Comparison of ENCODE assay signal across 8 mouse cellular contexts in genomic region chr15:99295484-99295981, GRCm38 (mm10). TPM values are rescaled to one million over a fixed set of nuclear protein-coding genes. Genes with fewer than 3 reads are reported as not detected.
DNase-seq lines count a peak whose midpoint lies in the region; ATAC-seq lines count a peak whose summit lies in the region.

Fam186b (minus strand) TSS chr15:99295888.

- peak within 1 kb of the TSS; percentile 90 for H3K4me3 ChIP-seq in megakaryocyte, embryonic 14.5 days (replicated peaks)
- H3K4me3 ChIP-seq in embryonic facial prominence, embryonic 11.5 days (ENCODE audit: low read depth, low read length) = peak within 1 kb of the TSS; percentile 51
- H3K4me3 ChIP-seq in hindbrain, embryonic 12.5 days = peak within 1 kb of the TSS; percentile 66
- H3K4me3 ChIP-seq in limb, embryonic 15.5 days = peak within 1 kb of the TSS; percentile 70

- ATAC-seq in megakaryocyte, adult 5-6 weeks (ENCODE audit: poor library complexity, severe bottlenecking) = no peak
- peak; percentile 34 for ATAC-seq in embryonic facial prominence, embryonic 11.5 days (replicated peaks; ENCODE audit: insufficient number of reproducible peaks, low FRiP score, low TSS enrichment, low read depth)
- ATAC-seq in hindbrain, embryonic 12.5 days (ENCODE audit: low FRiP score) = peak; percentile 70
- no peak for ATAC-seq in limb, embryonic 15.5 days (ENCODE audit: insufficient number of reproducible peaks, low FRiP score, low TSS enrichment, low read depth)

- peak within 1 kb of the TSS; percentile 48 for H3K4me2 ChIP-seq in embryonic facial prominence, embryonic 11.5 days (ENCODE audit: low read depth, low read length)
- peak within 1 kb of the TSS; percentile 67 for H3K4me2 ChIP-seq in hindbrain, embryonic 12.5 days (replicated peaks)
- peak within 1 kb of the TSS; percentile 69 for H3K4me2 ChIP-seq in limb, embryonic 15.5 days

- peak within 1 kb of the TSS; percentile 74 for H3K27ac ChIP-seq in embryonic facial prominence, embryonic 11.5 days (replicated peaks; ENCODE audit: low read depth, low read length)
- H3K27ac ChIP-seq in hindbrain, embryonic 12.5 days = peak within 1 kb of the TSS; percentile 90
- peak within 1 kb of the TSS; percentile 94 for H3K27ac ChIP-seq in limb, embryonic 15.5 days

- no peaks in the 10 kb centered on the region for H3K36me3 ChIP-seq in megakaryocyte, embryonic 14.5 days (replicated peaks; ENCODE audit: low read length)
- H3K36me3 ChIP-seq in embryonic facial prominence, embryonic 11.5 days (replicated peaks; ENCODE audit: control insufficient read depth, insufficient read depth, low read depth, low read length) = no peaks in the 10 kb centered on the region
- H3K36me3 ChIP-seq in hindbrain, embryonic 12.5 days = peaks cover 5% of the 10 kb centered on the region; the same call in 1 of the 2 replicates
- no peaks in the 10 kb centered on the region for H3K36me3 ChIP-seq in limb, embryonic 15.5 days

- H3K9ac ChIP-seq in embryonic facial prominence, embryonic 11.5 days (replicated peaks; ENCODE audit: low read length) = peak within 1 kb of the TSS; percentile 70
- peak within 1 kb of the TSS; percentile 84 for H3K9ac ChIP-seq in hindbrain, embryonic 12.5 days
- peak within 1 kb of the TSS; percentile 61 for H3K9ac ChIP-seq in limb, embryonic 15.5 days

- peaks cover 20% of the 10 kb centered on the region for H3K27me3 ChIP-seq in megakaryocyte, embryonic 14.5 days (replicated peaks)
- H3K27me3 ChIP-seq in embryonic facial prominence, embryonic 11.5 days (ENCODE audit: control insufficient read depth, insufficient read depth, low read length) = no peaks in the 10 kb centered on the region
- no peaks in the 10 kb centered on the region for H3K27me3 ChIP-seq in hindbrain, embryonic 12.5 days
- H3K27me3 ChIP-seq in limb, embryonic 15.5 days = no peaks in the 10 kb centered on the region

- peaks cover 19% of the 10 kb centered on the region for H3K4me1 ChIP-seq in megakaryocyte, embryonic 14.5 days
- no peaks in the 10 kb centered on the region for H3K4me1 ChIP-seq in embryonic facial prominence, embryonic 11.5 days (ENCODE audit: control insufficient read depth, insufficient read depth, low read length)
- peaks cover 16% of the 10 kb centered on the region for H3K4me1 ChIP-seq in hindbrain, embryonic 12.5 days
- peaks cover 22% of the 10 kb centered on the region for H3K4me1 ChIP-seq in limb, embryonic 15.5 days

- H3K9me3 ChIP-seq in megakaryocyte, embryonic 14.5 days = peaks cover 1% of the 10 kb centered on the region; the same call in 1 of the 2 replicates
- no peaks in the 10 kb centered on the region for H3K9me3 ChIP-seq in embryonic facial prominence, embryonic 11.5 days (replicated peaks; ENCODE audit: control insufficient read depth, low read length)
- H3K9me3 ChIP-seq in hindbrain, embryonic 12.5 days (replicated peaks) = no peaks in the 10 kb centered on the region
- H3K9me3 ChIP-seq in limb, embryonic 15.5 days = no peaks in the 10 kb centered on the region

- peak; percentile 30 for DNase-seq in adipocyte (ENCODE audit: low spot score)
- DNase-seq in embryonic facial prominence, embryonic 11.5 days (ENCODE audit: low spot score) = peak; percentile 56
- peak; percentile 50 for DNase-seq in naive thymus-derived CD4-positive, alpha-beta T cell, adult 2 months (ENCODE audit: low read depth)
- no peak for DNase-seq in layer of hippocampus, adult 9-10 months (ENCODE audit: low spot score)

- WGBS in embryonic facial prominence, embryonic 11.5 days = 1% methylated on average over 11 of the region's 17 CpGs
- WGBS in hindbrain, embryonic 12.5 days = 0% methylated on average over 14 of the region's 17 CpGs
- 2% methylated on average over 15 of the region's 17 CpGs for WGBS in limb, embryonic 15.5 days

RNA-seq across cellular contexts. Expression of gene Fam186b, which starts in this region (rescaled TPM):
- not detected in 2 replicates for polyA plus RNA-seq in megakaryocyte, embryonic 14.5 days (2012; ENCODE audit: insufficient read depth, low replicate concordance)
- not detected in 2 replicates for total RNA-seq in megakaryocyte, adult 5-6 weeks (2015)
- total RNA-seq in megakaryocyte, adult 5-6 weeks (2017) = not detected in 2 replicates
- 0.08 and 0.10 TPM in 2 replicates for polyA plus RNA-seq in embryonic facial prominence, embryonic 11.5 days (2014; fragmentation: Nextera tagmentation; extraction: Ambion mirVana)
- 0.10 and 0.22 TPM in 2 replicates for polyA plus RNA-seq in hindbrain, embryonic 12.5 days (2016; fragmentation: Nextera tagmentation; extraction: Ambion mirVana)
- 0.10 and 0.18 TPM in 2 replicates for polyA plus RNA-seq in limb, embryonic 15.5 days (2015; fragmentation: Nextera tagmentation; extraction: Ambion mirVana)

Comparison
In these comparisons a context has a peak if more than half of its experiments do, and no peak if none do; other contexts are left out.
1. Peak in DNase-seq, ATAC-seq, H3K4me3 ChIP-seq, H3K27ac ChIP-seq, H3K9ac ChIP-seq and H3K4me2 ChIP-seq in embryonic facial prominence, embryonic 11.5 days; RNA of the gene not detected or under 1 TPM.
2. Peak in ATAC-seq, H3K4me3 ChIP-seq, H3K27ac ChIP-seq, H3K9ac ChIP-seq and H3K4me2 ChIP-seq in hindbrain, embryonic 12.5 days; RNA of the gene not detected or under 1 TPM.